Mouse (Mus musculus) stomach, embryonic 15.5 days (tissue): ENCODE data around the gene Elk1. TPM values are rescaled to one million over a fixed set of nuclear protein-coding genes. Genes with fewer than 3 reads are reported as not detected.
A peak's percentile ranks its signal among the peaks of the same experiment; 100 is the strongest.

ENCODE experiments used
- ATAC-seq: fragments of 200-750 bp; cut with Nextera tagmentation; 2 replicates; pipeline ENCODE4 v1.8.0; 2017; ENCODE audit warnings: low read depth, moderate number of reproducible peaks, moderate TSS enrichment; ENCODE audit not compliant: insufficient read depth, low FRiP score
- H3K27ac ChIP-seq: fragments of 300-500 bp; sonication (generic); 2 replicates; pipeline ENCODE4 v1.5.1; 2015; ENCODE audit warnings: mild to moderate bottlenecking, inconsistent platforms
- H3K27me3 ChIP-seq: fragments of 300-500 bp; sonication (generic); replicated peaks from 2 replicates; pipeline ENCODE4 v1.6.1; 2015; ENCODE audit warnings: inconsistent platforms
- H3K36me3 ChIP-seq: fragments of 300-500 bp; sonication (generic); 2 replicates; pipeline ENCODE4 v1.6.1; 2015; ENCODE audit warnings: inconsistent platforms
- H3K4me1 ChIP-seq: fragments of 300-500 bp; sonication (generic); 2 replicates; pipeline ENCODE4 v1.6.1; 2015; ENCODE audit warnings: inconsistent platforms
- H3K4me2 ChIP-seq: fragments of 300-500 bp; sonication (generic); 2 replicates; pipeline ENCODE4 v1.6.1; 2015; ENCODE audit warnings: mild to moderate bottlenecking, inconsistent platforms
- H3K4me3 ChIP-seq: fragments of 300-500 bp; sonication (generic); replicated peaks from 2 replicates; pipeline ENCODE4 v1.5.1; 2015; ENCODE audit warnings: inconsistent platforms
- H3K9ac ChIP-seq: fragments of 300-500 bp; sonication (generic); 2 replicates; pipeline ENCODE4 v1.6.1; 2015; ENCODE audit warnings: inconsistent platforms
- H3K9me3 ChIP-seq: fragments of 300-500 bp; sonication (generic); 2 replicates; pipeline ENCODE4 v1.6.1; 2016; ENCODE audit warnings: inconsistent platforms
- WGBS: fragments of 180-500 bp; shearing (Covaris S2); methylation state at CpG from one replicate; pipeline ENCODE4 v1.1.7; 2015; 5-methylcytosine and 5-hydroxymethylcytosine counted together
- polyA plus RNA-seq: library from polyadenylated mRNA; unstranded; fragments of >200 nt; fragmentation: Nextera tagmentation; extraction: Ambion mirVana; gene quantifications from 2 replicates; pipeline ENCODE4 v1.2.1, GENCODE M21; 2015

Elk1 gene
- polyA plus RNA-seq, 1 experiment from 2014 or later: 9.3 TPM

DNA sequence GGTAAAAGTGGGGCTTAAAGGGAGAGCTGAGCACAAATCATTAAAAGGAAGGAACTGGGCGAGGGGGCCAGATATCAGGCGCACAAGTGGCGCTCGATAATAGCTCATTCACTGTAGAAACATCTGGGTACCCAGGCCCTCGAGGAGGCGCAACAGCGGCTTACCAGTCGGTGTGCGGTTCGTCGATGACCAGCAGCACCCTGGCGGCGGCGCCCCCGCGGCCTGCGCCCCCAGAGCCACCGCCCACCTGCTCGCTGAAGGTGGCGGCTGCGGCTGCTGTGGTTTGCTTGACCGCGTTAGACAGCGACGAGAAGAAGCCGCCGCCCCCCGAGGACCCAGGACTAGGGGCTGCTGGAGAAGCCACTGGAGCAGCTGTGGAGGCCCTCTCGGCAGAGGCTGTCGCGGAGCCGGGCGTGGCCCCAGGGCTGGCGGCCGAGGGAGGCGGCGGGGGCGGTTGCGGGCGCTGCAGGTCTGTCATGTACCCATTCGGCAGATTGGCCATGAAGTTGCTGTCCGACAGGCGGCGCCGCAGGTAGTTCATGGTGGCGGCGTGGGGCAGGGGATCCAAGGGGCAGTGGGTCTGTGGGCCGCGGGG lies 30.1 kb downstream of the Elk1 start:
- Histone ChIP-seq H3K27ac (no peak overlapping the region), H3K36me3 (no peaks in the 10 kb centered on the region), H3K9me3 (no peaks in the 10 kb centered on the region), H3K9ac (no peak overlapping the region), H3K27me3 (no peaks in the 10 kb centered on the region), H3K4me1 (no peaks in the 10 kb centered on the region), H3K4me3 (peak overlapping the region; percentile 43), H3K4me2 (peak overlapping the region; percentile 84)
- 20% methylated on average over 39 of the region's 49 CpGs for WGBS
- peak; percentile 7; the same call in 1 of the 2 replicates for ATAC-seq

DNA sequence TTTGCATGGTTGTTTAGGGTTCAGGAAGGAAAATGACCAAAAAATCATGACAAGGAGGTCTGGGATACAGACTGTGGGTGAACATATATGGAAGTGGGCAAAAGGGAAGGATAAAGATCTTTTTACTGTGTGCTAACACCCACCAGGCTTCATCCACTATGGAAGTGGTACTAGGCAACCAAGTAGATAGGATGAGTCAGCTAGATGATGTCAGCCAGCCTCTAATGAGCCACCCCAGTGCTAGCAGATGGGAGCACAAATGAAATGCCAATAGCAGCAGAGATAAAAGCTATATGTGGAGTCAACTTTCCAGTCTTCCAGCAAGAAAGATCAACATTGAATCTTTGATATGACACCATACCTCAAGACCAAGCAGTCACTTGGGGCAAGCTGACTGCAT lies 35.3 kb downstream of the Elk1 start:
- H3K4me3 ChIP-seq: no peak overlapping the region
- no peaks in the 10 kb centered on the region for H3K4me1 ChIP-seq
- H3K27ac ChIP-seq: no peak overlapping the region
- no peaks in the 10 kb centered on the region for H3K9me3 ChIP-seq
- no peaks in the 10 kb centered on the region for H3K27me3 ChIP-seq
- no peak for ATAC-seq
- H3K9ac ChIP-seq: no peak overlapping the region
- H3K36me3 ChIP-seq: no peaks in the 10 kb centered on the region
- no peak overlapping the region for H3K4me2 ChIP-seq

DNA sequence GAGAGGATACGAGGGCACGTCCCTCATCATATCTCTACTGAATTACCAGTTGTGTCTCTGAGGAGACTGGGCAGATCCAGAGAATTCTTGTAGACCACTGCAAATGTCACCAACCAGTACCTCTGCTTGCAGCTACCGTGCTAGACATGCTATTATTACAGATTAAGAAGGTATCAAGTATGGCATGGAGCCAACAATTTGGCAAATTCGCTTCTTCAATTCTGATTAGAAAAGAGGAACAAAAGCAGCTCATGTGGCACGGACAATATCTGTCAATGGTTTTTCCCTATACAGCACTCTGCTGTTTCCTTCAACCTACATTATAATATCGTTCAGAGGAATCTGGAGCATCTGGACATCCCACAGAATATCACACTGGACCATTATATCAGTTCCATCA lies 36.7 kb downstream of the Elk1 start:
- H3K36me3 ChIP-seq: no peaks in the 10 kb centered on the region
- no peak overlapping the region for H3K27ac ChIP-seq
- H3K9ac ChIP-seq: no peak overlapping the region
- no peak for ATAC-seq
- H3K4me1 ChIP-seq: no peaks in the 10 kb centered on the region
- WGBS: 82% methylated on average over 6 of the region's 6 CpGs
- no peak overlapping the region for H3K4me3 ChIP-seq
- H3K4me2 ChIP-seq: no peak overlapping the region
- no peaks in the 10 kb centered on the region for H3K9me3 ChIP-seq
- H3K27me3 ChIP-seq: no peaks in the 10 kb centered on the region

DNA sequence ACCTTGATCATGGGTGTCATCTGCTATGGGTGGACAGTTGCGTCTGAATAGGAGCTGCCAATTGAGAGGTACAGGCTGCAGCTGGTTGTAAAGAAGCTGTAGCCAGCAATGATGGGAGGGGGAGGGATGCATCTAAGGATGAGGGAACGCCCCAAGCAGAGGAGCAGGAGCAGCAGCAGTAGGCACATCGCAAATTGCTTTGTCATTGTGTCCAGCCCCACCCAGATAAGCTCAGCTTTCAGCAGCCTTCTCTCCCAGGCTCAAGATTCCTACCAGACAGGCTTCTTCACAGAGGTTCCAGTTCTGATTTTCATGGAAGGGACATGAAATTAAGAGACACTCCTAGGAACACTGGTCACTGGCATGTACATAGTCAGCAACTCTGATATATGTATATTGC lies 40.3 kb downstream of the Elk1 start:
- Histone ChIP-seq H3K4me2 (no peak overlapping the region), H3K36me3 (no peaks in the 10 kb centered on the region), H3K4me1 (no peaks in the 10 kb centered on the region), H3K27ac (no peak overlapping the region), H3K9me3 (no peaks in the 10 kb centered on the region), H3K4me3 (no peak overlapping the region), H3K27me3 (no peaks in the 10 kb centered on the region), H3K9ac (no peak overlapping the region)
- WGBS: 33% methylated on average over 3 of the region's 3 CpGs
- ATAC-seq: no peak

Other genes with a start within 250 kb of the Elk1 start
- gene Usp11, start 246.7 kb downstream of the Elk1 start, polyA plus RNA-seq: 27.6 and 29.4 TPM in 2 replicates
- gene Araf, start 152.8 kb downstream of the Elk1 start, polyA plus RNA-seq: 98.8 and 116 TPM in 2 replicates
- gene Timp1, start 80.4 kb downstream of the Elk1 start, polyA plus RNA-seq: 18.3 and 19.3 TPM in 2 replicates
- 1.9 and 2.8 TPM in 2 replicates for gene Syn1, start 29.6 kb downstream of the Elk1 start, polyA plus RNA-seq
- gene Cfp, start 19.1 kb downstream of the Elk1 start, polyA plus RNA-seq: 8.4 and 8.9 TPM in 2 replicates
- gene Uxt, start 11.4 kb upstream of the Elk1 start, polyA plus RNA-seq: 51.3 and 55.7 TPM in 2 replicates
- 5.1 and 6.2 TPM in 2 replicates for gene Zfp182, start 111.7 kb upstream of the Elk1 start, polyA plus RNA-seq
- gene Spaca5, start 117.8 kb upstream of the Elk1 start, polyA plus RNA-seq: not detected in 2 replicates
- 1.0 and 1.5 TPM in 2 replicates for gene Zfp300, start 138.9 kb upstream of the Elk1 start, polyA plus RNA-seq
- gene Ssxa1, start 165.2 kb upstream of the Elk1 start, polyA plus RNA-seq: not detected in 2 replicates
- not detected in 2 replicates for gene Gm21876, start 225.0 kb upstream of the Elk1 start, polyA plus RNA-seq